Mouse (Mus musculus): ENCODE measurements around the gene Tbc1d22a. TPM values are rescaled to one million over a fixed set of nuclear protein-coding genes. Genes with fewer than 3 reads are reported as not detected.

Tbc1d22a gene
- polyA plus RNA-seq, 1 experiment = 31.7 TPM

- DNase-seq = no peak
- 90% methylated on average over 2 of the region's 2 CpGs for WGBS
- Histone ChIP-seq H3K27me3 (replicated peaks; ENCODE audit: control insufficient read depth, insufficient read depth, low read length) (no peaks in the 10 kb centered on the region), H3K36me3 (ENCODE audit: control insufficient read depth, insufficient read depth, low read length) (no peaks in the 10 kb centered on the region), H3K4me1 (ENCODE audit: control insufficient read depth, insufficient read depth, low read length) (no peaks in the 10 kb centered on the region), H3K4me3 (ENCODE audit: insufficient read depth, low read depth, low read length) (no peak overlapping the region), H3K27ac (ENCODE audit: insufficient read depth, low read depth, low read length) (no peak overlapping the region)
- no peak for TF ChIP-seq CTCF (conservative IDR thresholded peaks at IDR 0.05; ENCODE audit: insufficient read depth, insufficient read length, low read depth, low read length)
- TF ChIP-seq POLR2A (IDR thresholded peaks at IDR 0.05; ENCODE audit: low read depth, low read length) = no peak
Observed at GRCm38 (mm10) chr15:86333606-86334005, 119.3 kb downstream of the Tbc1d22a start.

- Histone ChIP-seq H3K4me1 (ENCODE audit: control insufficient read depth, insufficient read depth, low read length) (no peaks in the 10 kb centered on the region), H3K4me3 (ENCODE audit: insufficient read depth, low read depth, low read length) (no peak overlapping the region), H3K27ac (ENCODE audit: insufficient read depth, low read depth, low read length) (no peak overlapping the region), H3K36me3 (ENCODE audit: control insufficient read depth, insufficient read depth, low read length) (no peaks in the 10 kb centered on the region), H3K27me3 (replicated peaks; ENCODE audit: control insufficient read depth, insufficient read depth, low read length) (no peaks in the 10 kb centered on the region)
- DNase-seq = no peak
- TF ChIP-seq POLR2A (IDR thresholded peaks at IDR 0.05; ENCODE audit: low read depth, low read length) (no peak), CTCF (conservative IDR thresholded peaks at IDR 0.05; ENCODE audit: insufficient read depth, insufficient read length, low read depth, low read length) (no peak)
- WGBS = 92% methylated on average over 4 of the region's 4 CpGs
Observed at GRCm38 (mm10) chr15:86334276-86334675, 120.0 kb downstream of the Tbc1d22a start.

GRCm38 (mm10) chr15:86334745-86335144 is 120.5 kb downstream of the Tbc1d22a start:
- no peaks in the 10 kb centered on the region for H3K27me3 ChIP-seq (replicated peaks; ENCODE audit: control insufficient read depth, insufficient read depth, low read length)

GRCm38 (mm10) chr15:86335781-86336180 is 121.5 kb downstream of the Tbc1d22a start:
- peak; percentile 25 for DNase-seq
- no peak for TF ChIP-seq CTCF (conservative IDR thresholded peaks at IDR 0.05; ENCODE audit: insufficient read depth, insufficient read length, low read depth, low read length)
- no peak for TF ChIP-seq POLR2A (IDR thresholded peaks at IDR 0.05; ENCODE audit: low read depth, low read length)
- no peak overlapping the region for H3K27ac ChIP-seq (ENCODE audit: insufficient read depth, low read depth, low read length)
- no peak overlapping the region for H3K4me3 ChIP-seq (ENCODE audit: insufficient read depth, low read depth, low read length)
- no peaks in the 10 kb centered on the region for H3K4me1 ChIP-seq (ENCODE audit: control insufficient read depth, insufficient read depth, low read length)
- no peaks in the 10 kb centered on the region for H3K27me3 ChIP-seq (replicated peaks; ENCODE audit: control insufficient read depth, insufficient read depth, low read length)
- H3K36me3 ChIP-seq (ENCODE audit: control insufficient read depth, insufficient read depth, low read length) = no peaks in the 10 kb centered on the region
- 61% methylated on average over 1 of the region's 1 CpGs for WGBS

More at GRCm38 (mm10) chr15:86334745-86335144, 120.5 kb downstream of the Tbc1d22a start:
- DNase-seq = no peak
- Histone ChIP-seq H3K4me3 (ENCODE audit: insufficient read depth, low read depth, low read length) (no peak overlapping the region), H3K27ac (ENCODE audit: insufficient read depth, low read depth, low read length) (no peak overlapping the region), H3K36me3 (ENCODE audit: control insufficient read depth, insufficient read depth, low read length) (no peaks in the 10 kb centered on the region), H3K4me1 (ENCODE audit: control insufficient read depth, insufficient read depth, low read length) (no peaks in the 10 kb centered on the region)
- 94% methylated on average over 9 of the region's 9 CpGs for WGBS
- no peak for TF ChIP-seq CTCF (conservative IDR thresholded peaks at IDR 0.05; ENCODE audit: insufficient read depth, insufficient read length, low read depth, low read length)
- TF ChIP-seq POLR2A (IDR thresholded peaks at IDR 0.05; ENCODE audit: low read depth, low read length) = no peak

- no peak for DNase-seq
- no peaks in the 10 kb centered on the region for H3K36me3 ChIP-seq (ENCODE audit: control insufficient read depth, insufficient read depth, low read length)
- H3K4me1 ChIP-seq (ENCODE audit: control insufficient read depth, insufficient read depth, low read length) = no peaks in the 10 kb centered on the region
- WGBS = 68% methylated on average over 10 of the region's 10 CpGs
- H3K27ac ChIP-seq (ENCODE audit: insufficient read depth, low read depth, low read length) = no peak overlapping the region
- no peaks in the 10 kb centered on the region for H3K27me3 ChIP-seq (replicated peaks; ENCODE audit: control insufficient read depth, insufficient read depth, low read length)
- no peak overlapping the region for H3K4me3 ChIP-seq (ENCODE audit: insufficient read depth, low read depth, low read length)
- no peak for TF ChIP-seq POLR2A (IDR thresholded peaks at IDR 0.05; ENCODE audit: low read depth, low read length)
- no peak for TF ChIP-seq CTCF (conservative IDR thresholded peaks at IDR 0.05; ENCODE audit: insufficient read depth, insufficient read length, low read depth, low read length)
Observed at GRCm38 (mm10) chr15:86337726-86338125, 123.5 kb downstream of the Tbc1d22a start.

DNA sequence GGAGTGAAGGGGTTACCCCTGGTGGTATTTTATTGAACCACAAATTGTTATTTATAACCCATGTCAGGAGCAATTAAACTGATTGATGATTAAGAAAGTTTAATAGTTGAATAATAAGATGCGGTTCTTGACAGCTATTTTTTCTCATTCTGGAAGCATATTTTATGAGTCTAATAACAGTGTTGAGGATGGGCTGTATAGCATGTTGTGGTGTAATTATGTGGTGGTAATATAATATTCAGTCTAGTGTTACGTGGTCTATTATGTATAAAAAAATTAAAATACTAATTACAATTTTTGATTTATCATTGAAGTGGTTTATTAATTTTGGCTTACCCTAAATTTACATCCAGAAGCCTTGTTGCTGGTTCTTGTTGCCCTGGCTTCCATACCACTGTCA is 125.5 kb downstream of the Tbc1d22a start:
- no peak for TF ChIP-seq CTCF (conservative IDR thresholded peaks at IDR 0.05; ENCODE audit: insufficient read depth, insufficient read length, low read depth, low read length)
- Histone ChIP-seq H3K4me3 (ENCODE audit: insufficient read depth, low read depth, low read length) (no peak overlapping the region), H3K27ac (ENCODE audit: insufficient read depth, low read depth, low read length) (no peak overlapping the region), H3K27me3 (replicated peaks; ENCODE audit: control insufficient read depth, insufficient read depth, low read length) (no peaks in the 10 kb centered on the region), H3K36me3 (ENCODE audit: control insufficient read depth, insufficient read depth, low read length) (no peaks in the 10 kb centered on the region), H3K4me1 (ENCODE audit: control insufficient read depth, insufficient read depth, low read length) (no peaks in the 10 kb centered on the region)
- 81% methylated on average over 2 of the region's 2 CpGs for WGBS
- DNase-seq = no peak

DNA sequence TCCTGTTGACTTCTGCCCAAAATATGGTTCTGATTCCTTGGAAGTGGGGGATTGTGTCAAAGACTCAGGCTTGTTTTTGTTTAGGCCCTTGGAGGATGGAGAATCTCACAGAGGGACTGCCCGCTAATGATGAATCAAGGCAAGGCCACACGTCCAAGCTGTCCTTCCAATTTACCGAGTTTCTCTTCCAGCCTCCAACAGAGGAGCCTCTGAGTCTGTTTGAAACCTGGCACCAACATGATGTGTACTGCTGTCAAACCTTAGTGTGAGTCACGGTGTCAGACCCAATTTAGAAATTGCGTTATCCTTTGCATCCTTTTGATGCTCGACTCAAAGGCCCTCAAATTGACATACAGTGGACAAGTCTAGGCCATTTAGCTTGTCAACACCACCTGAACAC is 126.5 kb downstream of the Tbc1d22a start:
- no peak overlapping the region for H3K4me3 ChIP-seq (ENCODE audit: insufficient read depth, low read depth, low read length)
- DNase-seq = no peak
- no peaks in the 10 kb centered on the region for H3K4me1 ChIP-seq (ENCODE audit: control insufficient read depth, insufficient read depth, low read length)
- H3K27ac ChIP-seq (ENCODE audit: insufficient read depth, low read depth, low read length) = no peak overlapping the region
- no peaks in the 10 kb centered on the region for H3K36me3 ChIP-seq (ENCODE audit: control insufficient read depth, insufficient read depth, low read length)
- TF ChIP-seq CTCF (conservative IDR thresholded peaks at IDR 0.05; ENCODE audit: insufficient read depth, insufficient read length, low read depth, low read length) = no peak
- no peak for TF ChIP-seq POLR2A (IDR thresholded peaks at IDR 0.05; ENCODE audit: low read depth, low read length)
- H3K27me3 ChIP-seq (replicated peaks; ENCODE audit: control insufficient read depth, insufficient read depth, low read length) = no peaks in the 10 kb centered on the region
- 89% methylated on average over 6 of the region's 6 CpGs for WGBS

Measured in kidney, adult 2 months (tissue).